Mouse (Mus musculus): Measurements from ENCODE around the gene Tarm1. TPM values are rescaled to one million over a fixed set of nuclear protein-coding genes. Genes with fewer than 3 reads are reported as not detected.

The Tarm1 gene
- polyA plus RNA-seq, 1 experiment from 2014 or later, result not detected

DNA sequence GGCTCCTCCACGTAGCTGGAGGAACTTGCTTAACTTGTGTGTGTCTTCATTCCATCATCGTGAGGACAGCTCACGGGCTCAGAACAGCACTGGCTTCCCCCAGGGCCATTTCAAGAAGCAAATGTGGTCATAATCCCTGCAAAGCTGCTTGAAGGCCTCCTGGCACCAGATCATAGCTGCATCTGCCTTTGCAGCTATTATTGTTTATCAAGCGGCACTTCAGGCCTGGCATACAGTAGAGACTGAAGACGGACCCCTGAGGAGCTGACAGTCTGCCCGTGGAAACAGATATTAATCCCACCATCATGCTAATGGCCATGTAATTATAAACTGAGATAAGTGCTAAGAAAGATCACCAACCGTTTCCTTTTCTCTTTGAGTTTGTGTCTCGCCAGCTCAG is 61.9 kb downstream of the Tarm1 start:
- H3K4me3 ChIP-seq (ENCODE audit: control insufficient read depth in 1 of 2, insufficient read depth in 1 of 2, low read depth in 1 of 2, low read length in 2 of 2), result no peak overlapping the region
- no peak overlapping the region for H3K27ac ChIP-seq (replicated peaks in 1 of 2; ENCODE audit: control insufficient read depth in 1 of 2, insufficient read depth in 1 of 2, low read depth in 2 of 2, low read length in 2 of 2)
- no peaks in the 10 kb centered on the region for H3K36me3 ChIP-seq (ENCODE audit: control insufficient read depth, insufficient read depth, low read length)
- H3K27me3 ChIP-seq (ENCODE audit: control insufficient read depth, insufficient read depth, low read length), result no peaks in the 10 kb centered on the region
- ATAC-seq (ENCODE audit: insufficient number of reproducible peaks, insufficient read depth, low FRiP score, low read depth), result no peak
- H3K4me2 ChIP-seq (ENCODE audit: low read length), result no peak overlapping the region
- no peaks in the 10 kb centered on the region for H3K9me3 ChIP-seq (ENCODE audit: control insufficient read depth, low read length)
- WGBS, result 56% methylated on average over 8 of the region's 8 CpGs
- peaks cover 2 to 15% of the 10 kb centered on the region in 2 experiments for H3K4me1 ChIP-seq (ENCODE audit: control insufficient read depth in 2 of 2, insufficient read depth in 2 of 2, low read length in 2 of 2)
- H3K9ac ChIP-seq (ENCODE audit: low read length), result no peak overlapping the region

DNA sequence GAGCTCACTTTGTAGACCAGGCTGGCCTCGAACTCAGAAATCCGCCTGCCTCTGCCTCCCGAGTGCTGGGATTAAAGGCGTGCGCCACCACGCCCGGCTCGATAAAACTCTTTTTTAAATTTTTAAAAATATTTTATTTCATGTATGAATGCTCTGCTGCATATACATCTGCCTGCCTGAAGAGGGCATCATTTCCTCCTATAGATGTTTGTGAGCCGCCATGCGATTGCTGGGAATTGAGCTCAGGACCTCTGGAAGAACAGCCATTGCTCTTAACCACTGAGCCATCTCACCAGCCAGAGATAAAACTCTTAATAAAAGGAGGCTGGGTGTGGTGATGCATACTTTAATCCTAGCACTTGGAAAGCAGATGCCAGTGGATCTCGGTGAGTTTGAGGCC is 62.4 kb downstream of the Tarm1 start:
- Histone ChIP-seq H3K4me1 (ENCODE audit: control insufficient read depth in 2 of 2, insufficient read depth in 2 of 2, low read length in 2 of 2) (peaks cover 2 to 15% of the 10 kb centered on the region in 2 experiments), H3K27me3 (ENCODE audit: control insufficient read depth, insufficient read depth, low read length) (no peaks in the 10 kb centered on the region), H3K9ac (ENCODE audit: low read length) (no peak overlapping the region), H3K4me3 (ENCODE audit: control insufficient read depth in 1 of 2, insufficient read depth in 1 of 2, low read depth in 1 of 2, low read length in 2 of 2) (no peak overlapping the region), H3K9me3 (ENCODE audit: control insufficient read depth, low read length) (no peaks in the 10 kb centered on the region), H3K36me3 (ENCODE audit: control insufficient read depth, insufficient read depth, low read length) (no peaks in the 10 kb centered on the region), H3K27ac (replicated peaks in 1 of 2; ENCODE audit: control insufficient read depth in 1 of 2, insufficient read depth in 1 of 2, low read depth in 2 of 2, low read length in 2 of 2) (no peak overlapping the region), H3K4me2 (ENCODE audit: low read length) (no peak overlapping the region)
- 84% methylated on average over 10 of the region's 11 CpGs for WGBS
- no peak for ATAC-seq (ENCODE audit: insufficient number of reproducible peaks, insufficient read depth, low FRiP score, low read depth)

DNA sequence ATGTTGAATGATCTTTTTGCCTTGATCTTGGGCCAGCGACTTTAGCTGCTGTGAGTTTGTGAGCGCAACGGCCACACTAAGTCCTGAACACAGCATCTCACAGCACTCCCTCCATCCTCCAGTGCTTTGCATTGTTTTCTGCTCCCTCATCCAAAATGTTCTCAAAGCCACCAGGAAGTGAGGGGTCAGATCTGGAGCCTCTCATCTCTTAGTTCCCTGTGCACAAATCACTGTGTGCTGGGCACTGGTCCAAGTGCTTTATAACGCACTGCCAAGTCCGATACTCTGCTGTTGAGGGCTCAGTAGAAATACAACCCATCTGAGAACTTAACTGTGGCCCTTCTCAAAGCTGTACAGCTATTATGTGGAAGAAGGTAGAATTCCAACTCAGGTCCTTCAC is 64.5 kb downstream of the Tarm1 start:
- H3K4me1 ChIP-seq (ENCODE audit: control insufficient read depth in 2 of 2, insufficient read depth in 2 of 2, low read length in 2 of 2), result peaks cover 2 to 15% of the 10 kb centered on the region in 2 experiments
- no peaks in the 10 kb centered on the region for H3K36me3 ChIP-seq (ENCODE audit: control insufficient read depth, insufficient read depth, low read length)
- no peaks in the 10 kb centered on the region for H3K9me3 ChIP-seq (ENCODE audit: control insufficient read depth, low read length)
- 20% methylated on average over 5 of the region's 5 CpGs for WGBS
- H3K4me3 ChIP-seq (ENCODE audit: control insufficient read depth in 1 of 2, insufficient read depth in 1 of 2, low read depth in 1 of 2, low read length in 2 of 2), result no peak overlapping the region
- H3K27me3 ChIP-seq (ENCODE audit: control insufficient read depth, insufficient read depth, low read length), result no peaks in the 10 kb centered on the region; the same call in 1 of the 2 replicates
- H3K27ac ChIP-seq (replicated peaks in 1 of 2; ENCODE audit: control insufficient read depth in 1 of 2, insufficient read depth in 1 of 2, low read depth in 2 of 2, low read length in 2 of 2), result no peak overlapping the region; a peak in 1 of 4 replicates
- no peak overlapping the region for H3K9ac ChIP-seq (ENCODE audit: low read length)
- H3K4me2 ChIP-seq (ENCODE audit: low read length), result 0 out of 2 replicates have a peak overlapping the region, but pooled peaks have one; percentile 31
- no peak for ATAC-seq (ENCODE audit: insufficient number of reproducible peaks, insufficient read depth, low FRiP score, low read depth)

Other genes with a start within 250 kb of the Tarm1 start
- 220 and 248 TPM in 2 replicates for gene Myadm, start 213.5 kb downstream of the Tarm1 start, polyA plus RNA-seq (2014; fragmentation: Nextera tagmentation; extraction: Ambion mirVana)
- 0.28 and 0.59 TPM in 2 replicates for gene Prkcg, start 213.4 kb downstream of the Tarm1 start, polyA plus RNA-seq (2014; fragmentation: Nextera tagmentation; extraction: Ambion mirVana)
- 0.39 and 0.88 TPM in 2 replicates for gene Cacng7, start 169.7 kb downstream of the Tarm1 start, polyA plus RNA-seq (2014; fragmentation: Nextera tagmentation; extraction: Ambion mirVana)
- gene Cacng8, start 111.9 kb downstream of the Tarm1 start, polyA plus RNA-seq (2014; fragmentation: Nextera tagmentation; extraction: Ambion mirVana), result 0.28 and 0.63 TPM in 2 replicates
- gene Cacng6, start 78.4 kb downstream of the Tarm1 start, polyA plus RNA-seq (2014; fragmentation: Nextera tagmentation; extraction: Ambion mirVana), result 19.0 and 19.1 TPM in 2 replicates
- 0.15 TPM in 2 replicates for gene Oscar, start 113.5 kb upstream of the Tarm1 start, polyA plus RNA-seq (2014; fragmentation: Nextera tagmentation; extraction: Ambion mirVana)
- 962 and 1,026 TPM in 2 replicates for gene Ndufa3, start 114.7 kb upstream of the Tarm1 start, polyA plus RNA-seq (2014; fragmentation: Nextera tagmentation; extraction: Ambion mirVana)
- gene Tfpt, start 127.3 kb upstream of the Tarm1 start, polyA plus RNA-seq (2014; fragmentation: Nextera tagmentation; extraction: Ambion mirVana), result 13.7 and 18.2 TPM in 2 replicates
- gene Prpf31, start 127.4 kb upstream of the Tarm1 start, polyA plus RNA-seq (2014; fragmentation: Nextera tagmentation; extraction: Ambion mirVana), result 51.9 and 54.8 TPM in 2 replicates
- gene Cnot3, start 142.6 kb upstream of the Tarm1 start, polyA plus RNA-seq (2014; fragmentation: Nextera tagmentation; extraction: Ambion mirVana), result 30.4 and 32.4 TPM in 2 replicates
- 15.5 and 16.0 TPM in 2 replicates for gene Leng1, start 163.2 kb upstream of the Tarm1 start, polyA plus RNA-seq (2014; fragmentation: Nextera tagmentation; extraction: Ambion mirVana)
- 2.9 and 3.9 TPM in 2 replicates for gene Tmc4, start 174.9 kb upstream of the Tarm1 start, polyA plus RNA-seq (2014; fragmentation: Nextera tagmentation; extraction: Ambion mirVana)
- 205 and 234 TPM in 2 replicates for gene Tsen34, start 190.2 kb upstream of the Tarm1 start, polyA plus RNA-seq (2014; fragmentation: Nextera tagmentation; extraction: Ambion mirVana)
- gene Mboat7, start 190.9 kb upstream of the Tarm1 start, polyA plus RNA-seq (2014; fragmentation: Nextera tagmentation; extraction: Ambion mirVana), result 25.5 and 28.4 TPM in 2 replicates
- gene Rps9, start 201.4 kb upstream of the Tarm1 start, polyA plus RNA-seq (2014; fragmentation: Nextera tagmentation; extraction: Ambion mirVana), result 914 and 1,003 TPM in 2 replicates
- gene Pirb, start 217.8 kb upstream of the Tarm1 start, polyA plus RNA-seq (2014; fragmentation: Nextera tagmentation; extraction: Ambion mirVana), result 0.27 and 0.97 TPM in 2 replicates